Mouse (Mus musculus) left cerebral cortex, adult 8-10 months (tissue): ENCODE results near the gene 9830107B12Rik. TPM values are rescaled to one million over a fixed set of nuclear protein-coding genes. Genes with fewer than 3 reads are reported as not detected.

Experiments used
- DNase-seq, 2 experiments: peaks; one replicate each; pipeline ENCODE4 v3.0.0; 2022; ENCODE audit warnings: low spot score in 2 of 2
- total RNA-seq, 4 experiments: library from RNA; stranded (reverse); gene quantifications; 2 replicates each; pipeline ENCODE4 v1.2.4; 2022

The 9830107B12Rik gene
- total RNA-seq, 4 experiments from 2014 or later: 0.26 TPM; not detected in 3

GRCm38 (mm10) chr17:48094820-48095680 is 51.0 kb downstream of the 9830107B12Rik start:
- DNase-seq: no peak

GRCm38 (mm10) chr17:48093286-48093817 is 52.7 kb downstream of the 9830107B12Rik start:
- no peak for DNase-seq

GRCm38 (mm10) chr17:48090305-48090704 is 55.8 kb downstream of the 9830107B12Rik start:
- no peak for DNase-seq

- DNase-seq: no peak
Observed at GRCm38 (mm10) chr17:48089446-48089845, 56.6 kb downstream of the 9830107B12Rik start.

GRCm38 (mm10) chr17:48089019-48089418 is 57.0 kb downstream of the 9830107B12Rik start, which contains the start of gene 1700067P10Rik:
Gene 1700067P10Rik, plus strand, starts transcription at chr17:48089319.
- no peak for DNase-seq

- no peak for DNase-seq
Observed at GRCm38 (mm10) chr17:48080626-48081025, 65.4 kb downstream of the 9830107B12Rik start.

Other genes starting within 250 kb of the 9830107B12Rik start
- 10 to 100 TPM; 39.9 to 63.6 (median 49.6) TPM for gene Foxp4, start 221.6 kb downstream of the 9830107B12Rik start, total RNA-seq
- gene 1700122O11Rik, start 108.0 kb downstream of the 9830107B12Rik start, total RNA-seq: not detected
- gene 1700067P10Rik, start 56.9 kb downstream of the 9830107B12Rik start, total RNA-seq: not detected
- not detected for gene A530064D06Rik, start 21.0 kb upstream of the 9830107B12Rik start, total RNA-seq
- under 1 TPM in 1 of 4 experiments, not detected in 3; 0.21 TPM for gene Trem1, start 86.5 kb upstream of the 9830107B12Rik start, total RNA-seq
- gene Trem3, start 101.5 kb upstream of the 9830107B12Rik start, total RNA-seq: under 1 TPM in 2 of 4 experiments, not detected in 2; 0.51 to 0.57 TPM
- gene Treml4, start 118.0 kb upstream of the 9830107B12Rik start, total RNA-seq: not detected
- 1 to 10 TPM in 2 of 4 experiments, under 1 TPM in 2; 0.28 to 1.9 (median 0.87) TPM for gene Treml2, start 153.2 kb upstream of the 9830107B12Rik start, total RNA-seq
- under 1 TPM in 3 of 4 experiments, not detected in 1; 0.15 to 1.00 (median 0.16) TPM for gene B430306N03Rik, start 169.9 kb upstream of the 9830107B12Rik start, total RNA-seq
- 100 to 1,000 TPM in 1 of 4 experiments, 10 to 100 TPM in 3; 12.6 to 115 (median 56.3) TPM for gene Trem2, start 200.1 kb upstream of the 9830107B12Rik start, total RNA-seq
- under 1 TPM in 3 of 4 experiments, not detected in 1; 0.46 to 0.72 (median 0.61) TPM for gene Treml1, start 213.6 kb upstream of the 9830107B12Rik start, total RNA-seq